Mouse (Mus musculus): ENCODE results near the gene Ctsq.

- no peak for TF ChIP-seq POLR2A (IDR thresholded peaks at IDR 0.05; ENCODE audit: control insufficient read depth in 1 of 2, insufficient read depth in 1 of 2, low read depth in 1 of 2, low read length in 2 of 2, poor library complexity in 1 of 2)
- no peak for TF ChIP-seq TBP (IDR thresholded peaks at IDR 0.05; ENCODE audit: low read depth, low read length)
- peak; percentile 95 to 99 for TF ChIP-seq EP300 (IDR thresholded peaks at IDR 0.05; ENCODE audit: low read depth in 1 of 2, low read length in 2 of 2)
- TF ChIP-seq GABPA (IDR thresholded peaks at IDR 0.05; ENCODE audit: low read depth, low read length), result no peak
- TF ChIP-seq TCF12 (IDR thresholded peaks at IDR 0.05; ENCODE audit: low read depth, low read length), result peak; percentile 92
- TF ChIP-seq CTCF (IDR thresholded peaks at IDR 0.05 in 2 of 3, conservative IDR thresholded peaks at IDR 0.05 in 1 of 3; ENCODE audit: control insufficient read depth in 1 of 3, insufficient read depth in 1 of 3, low read depth in 2 of 3, low read length in 3 of 3, poor library complexity in 1 of 3, severe bottlenecking in 1 of 3), result no peak
- TF ChIP-seq USF2 (IDR thresholded peaks at IDR 0.05; ENCODE audit: borderline replicate concordance in 1 of 2, insufficient read depth in 1 of 2, low read depth in 1 of 2, low read length in 2 of 2), result no peak
- no peak for TF ChIP-seq MAZ (IDR thresholded peaks at IDR 0.05; ENCODE audit: low read depth, low read length)
- TF ChIP-seq BHLHE40 (IDR thresholded peaks at IDR 0.05; ENCODE audit: borderline replicate concordance, low read depth, low read length), result no peak
These were observed 30.3 kb downstream of the Ctsq start for GRCm38 (mm10) chr13:61010171-61010570.
